Mouse (Mus musculus) c-Kit-negative CD71-positive TER-119-positive erythroid progenitor cells, embryonic 14.5 days (primary cell): Measurements from ENCODE around the gene 2210407C18Rik.
A peak's percentile ranks its signal among the peaks of the same experiment; 100 is the strongest.

Source experiments
- DNase-seq: peaks from one replicate; pipeline ENCODE4 v3.0.0-alpha.2; 2013; ENCODE audit warnings: low read depth, low spot score

The 2210407C18Rik gene

GRCm38 (mm10) chr11:58615975-58616374 lies at the start of gene 2210407C18Rik:
Gene 2210407C18Rik (minus strand): TSS chr11:58616075.
- DNase-seq, result no peak

- no peak for DNase-seq
These were observed 42.7 kb upstream of the 2210407C18Rik start, which contains the start of gene Olfr322 for GRCm38 (mm10) chr11:58658596-58658995. Gene Olfr322 (plus strand): TSS chr11:58658782.

GRCm38 (mm10) chr11:58655151-58655550 lies 39.3 kb upstream of the 2210407C18Rik start:
- no peak for DNase-seq

GRCm38 (mm10) chr11:58643350-58643749 lies 27.5 kb upstream of the 2210407C18Rik start:
- DNase-seq, result peak; percentile 92

- DNase-seq, result peak; percentile 93
These were observed 25.9 kb upstream of the 2210407C18Rik start for GRCm38 (mm10) chr11:58641638-58642358.

- DNase-seq, result peak; percentile 73
These were observed 25.2 kb upstream of the 2210407C18Rik start for GRCm38 (mm10) chr11:58641057-58641456.

GRCm38 (mm10) chr11:58640272-58640867 lies 24.5 kb upstream of the 2210407C18Rik start, which contains the start of gene Trim58:
Gene Trim58 (plus strand): TSS chr11:58640465.
- peak; percentile 52 for DNase-seq

- no peak for DNase-seq
These were observed 22.4 kb upstream of the 2210407C18Rik start for GRCm38 (mm10) chr11:58638176-58638701.

GRCm38 (mm10) chr11:58636376-58636977 lies 20.6 kb upstream of the 2210407C18Rik start:
- DNase-seq, result peak; percentile 68

- no peak for DNase-seq
These were observed 19.0 kb upstream of the 2210407C18Rik start for GRCm38 (mm10) chr11:58634878-58635277.

GRCm38 (mm10) chr11:58630401-58630800 lies 14.5 kb upstream of the 2210407C18Rik start, which contains the start of gene Olfr323:
Gene Olfr323 (minus strand): TSS chr11:58630501.
- DNase-seq, result no peak

- DNase-seq, result no peak
These were observed 10.3 kb upstream of the 2210407C18Rik start for GRCm38 (mm10) chr11:58626146-58626545.

GRCm38 (mm10) chr11:58618793-58619192 lies 2.9 kb upstream of the 2210407C18Rik start:
- no peak for DNase-seq

- no peak for DNase-seq
These were observed 2.5 kb upstream of the 2210407C18Rik start for GRCm38 (mm10) chr11:58618369-58618768.

- DNase-seq, result no peak
These were observed 1.3 kb downstream of the 2210407C18Rik start for GRCm38 (mm10) chr11:58614526-58614925.

GRCm38 (mm10) chr11:58613359-58613758 lies 2.5 kb downstream of the 2210407C18Rik start:
- DNase-seq, result no peak

GRCm38 (mm10) chr11:58607030-58607429 lies 8.8 kb downstream of the 2210407C18Rik start:
- no peak for DNase-seq

- no peak for DNase-seq
These were observed 9.5 kb downstream of the 2210407C18Rik start for GRCm38 (mm10) chr11:58606177-58606919.

GRCm38 (mm10) chr11:58605228-58605627 lies 10.6 kb downstream of the 2210407C18Rik start:
- DNase-seq, result no peak

- DNase-seq, result no peak
These were observed 11.2 kb downstream of the 2210407C18Rik start for GRCm38 (mm10) chr11:58604688-58605087.

- no peak for DNase-seq
These were observed 12.9 kb downstream of the 2210407C18Rik start for GRCm38 (mm10) chr11:58602800-58603560.
